Mouse (Mus musculus): ENCODE results near the gene Spry1. TPM values are rescaled to one million over a fixed set of nuclear protein-coding genes. Genes with fewer than 3 reads are reported as not detected.

The Spry1 gene
- total RNA-seq, 2 experiments from 2014 or later = 9.7 to 11.0 TPM

GRCm38 (mm10) chr3:37613722-37614121 lies 26.0 kb upstream of the Spry1 start:
- Histone ChIP-seq H3K27ac (no peak overlapping the region), H3K4me3 (no peak overlapping the region)
- DNase-seq (ENCODE audit: extremely low spot score in 1 of 2, low spot score in 2 of 2) = no peak
- TF ChIP-seq CTCF (IDR thresholded peaks at IDR 0.05) = no peak
- intact Hi-C loops (cut with DNase I) = no loop called here

DNA sequence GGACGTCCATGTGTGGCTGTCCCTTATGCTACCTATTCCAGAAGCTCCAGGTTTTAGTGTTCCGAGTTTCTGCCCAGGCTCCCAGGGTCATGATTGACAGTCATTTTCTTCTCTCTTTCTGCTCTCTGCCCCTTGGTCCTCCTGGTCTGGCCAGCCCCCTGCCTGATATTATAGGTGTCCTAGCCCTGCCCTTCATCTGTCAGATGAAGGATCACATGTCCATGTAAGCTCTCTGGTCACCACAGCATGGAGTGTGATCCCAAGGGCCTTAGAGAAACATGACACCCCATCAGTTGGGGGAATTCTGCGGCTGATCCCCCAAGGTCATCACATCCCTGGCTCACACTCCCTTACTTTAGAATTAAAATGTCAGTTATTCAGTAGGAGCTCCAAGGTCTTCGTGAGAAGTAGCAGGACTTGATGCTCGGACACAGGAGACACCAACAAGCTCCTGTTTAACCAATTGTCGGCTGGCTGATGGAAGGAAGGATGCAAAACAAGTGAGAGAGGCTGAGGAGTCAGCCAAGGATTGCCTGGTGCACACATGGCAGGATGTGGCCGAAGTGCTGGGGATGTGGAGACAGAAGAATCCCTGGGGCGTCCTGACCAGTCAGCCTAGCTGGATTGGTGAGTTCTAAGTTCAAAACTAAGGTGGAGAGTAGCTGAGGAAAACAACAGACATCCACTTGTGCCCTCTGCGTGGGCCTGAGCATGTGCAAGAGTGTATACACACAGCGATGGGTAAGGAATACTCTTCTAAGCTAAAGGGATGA lies 24.7 kb upstream of the Spry1 start:
- Histone ChIP-seq H3K4me3 (no peak overlapping the region), H3K27ac (no peak overlapping the region)
- no peak for TF ChIP-seq CTCF (IDR thresholded peaks at IDR 0.05)
- DNase-seq (ENCODE audit: extremely low spot score in 1 of 2, low spot score in 2 of 2) = no peak
- intact Hi-C loops (cut with DNase I) = no loop called here

- Histone ChIP-seq H3K27ac (no peak overlapping the region), H3K4me3 (no peak overlapping the region)
- intact Hi-C loops (cut with DNase I) = no loop called here
- DNase-seq (ENCODE audit: extremely low spot score in 1 of 2, low spot score in 2 of 2) = no peak
- TF ChIP-seq CTCF (IDR thresholded peaks at IDR 0.05) = no peak
These were observed 22.9 kb upstream of the Spry1 start for GRCm38 (mm10) chr3:37616586-37617547.

DNA sequence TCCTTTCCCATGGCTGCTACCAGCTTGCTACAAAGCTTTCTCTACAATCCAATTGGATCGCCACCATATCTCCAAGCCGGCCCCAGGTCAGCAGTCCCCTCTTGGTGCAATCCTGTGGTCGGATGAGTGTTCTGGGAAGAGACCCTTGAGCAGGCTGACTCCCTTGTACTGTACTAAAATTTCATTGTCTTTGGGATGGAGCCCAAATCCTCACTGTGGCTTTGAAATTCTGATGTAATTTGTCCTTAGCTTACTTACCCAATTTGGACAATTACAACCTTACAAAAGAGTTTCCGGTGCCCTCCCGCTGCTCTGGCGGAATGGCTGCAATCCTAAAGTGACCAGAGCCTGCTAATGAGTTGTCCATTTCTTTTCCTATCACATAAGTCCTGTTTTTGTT lies 7.5 kb upstream of the Spry1 start:
- Histone ChIP-seq H3K27ac (no peak overlapping the region), H3K4me3 (no peak overlapping the region)
- TF ChIP-seq CTCF (IDR thresholded peaks at IDR 0.05) = no peak
- no peak for DNase-seq (ENCODE audit: extremely low spot score in 1 of 2, low spot score in 2 of 2)
- intact Hi-C loops (cut with DNase I) = no loop called here

DNA sequence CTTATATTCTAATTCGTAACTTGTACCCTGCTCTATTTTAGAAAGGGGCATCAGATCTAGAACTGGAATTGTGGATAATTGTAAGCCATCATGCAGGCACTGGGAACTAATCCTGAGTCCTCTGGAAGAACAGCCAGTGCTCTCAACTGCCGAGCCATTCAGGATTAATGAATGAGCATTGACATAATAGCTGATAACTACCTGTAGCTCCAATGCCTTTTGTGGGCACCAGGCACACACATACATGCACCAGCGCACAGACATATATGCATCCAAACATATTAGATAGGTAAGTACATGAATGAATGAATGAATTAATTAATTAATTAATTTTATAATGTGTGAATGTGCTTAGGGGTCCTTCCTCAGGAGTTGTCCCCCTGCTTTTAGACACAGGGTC lies 7.0 kb upstream of the Spry1 start:
- Histone ChIP-seq H3K4me3 (no peak overlapping the region), H3K27ac (no peak overlapping the region)
- no peak for TF ChIP-seq CTCF (IDR thresholded peaks at IDR 0.05)
- intact Hi-C loops (cut with DNase I) = no loop called here
- no peak for DNase-seq (ENCODE audit: extremely low spot score in 1 of 2, low spot score in 2 of 2)

GRCm38 (mm10) chr3:37634648-37635047 lies 5.1 kb upstream of the Spry1 start:
- no peak for DNase-seq (ENCODE audit: extremely low spot score in 1 of 2, low spot score in 2 of 2)
- H3K27ac ChIP-seq = no peak overlapping the region
- H3K4me3 ChIP-seq = no peak overlapping the region
- intact Hi-C loops (cut with DNase I) = loop anchor here (5.0 kb wide), 2 partner anchors 162 to 568 kb away; no protein-coding TSS in a partner anchor
- TF ChIP-seq CTCF (IDR thresholded peaks at IDR 0.05) = peak; percentile 74

DNA sequence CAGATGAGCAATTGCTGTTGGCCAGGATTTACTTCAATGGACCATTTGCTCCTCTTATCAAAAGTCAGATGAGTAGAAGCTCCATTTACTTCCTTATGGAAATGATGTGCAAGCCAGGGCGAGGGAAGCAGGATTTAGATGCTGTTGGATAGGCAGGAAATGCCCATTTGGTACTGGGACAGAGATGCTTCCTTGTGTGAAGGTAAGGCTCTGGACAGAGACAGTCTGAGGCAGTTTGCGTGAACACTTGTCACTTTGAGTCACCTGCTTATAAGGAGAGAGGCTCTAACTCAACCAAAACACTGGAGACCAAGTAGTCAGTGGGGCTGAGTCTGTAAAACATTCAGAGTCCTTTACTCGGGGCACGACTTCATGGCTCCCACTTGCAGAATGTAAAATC lies 2.8 kb upstream of the Spry1 start:
- no peak overlapping the region for H3K4me3 ChIP-seq

GRCm38 (mm10) chr3:37640162-37640721 lies 495 bp downstream of the Spry1 start:
- Histone ChIP-seq H3K27ac (peak overlapping the region; percentile 89), H3K4me3 (peak overlapping the region; percentile 97)
- no peak for TF ChIP-seq CTCF (IDR thresholded peaks at IDR 0.05)
- intact Hi-C loops (cut with DNase I) = loop anchor here (1.0 to 5.0 kb wide), 6 partner anchors 47 to 337 kb away; partner anchors contain the start of gene Gm5148
- DNase-seq (ENCODE audit: extremely low spot score in 1 of 2, low spot score in 2 of 2) = peak; percentile 58 to 59

More for the DNA sequence above, 2.8 kb upstream of the Spry1 start:
- no peak for DNase-seq (ENCODE audit: extremely low spot score in 1 of 2, low spot score in 2 of 2)
- intact Hi-C loops (cut with DNase I) = loop anchor here (5.0 kb wide), 2 partner anchors 165 to 565 kb away; no protein-coding TSS in a partner anchor
- no peak for TF ChIP-seq CTCF (IDR thresholded peaks at IDR 0.05)
- H3K27ac ChIP-seq = no peak overlapping the region

- intact Hi-C loops (cut with DNase I) = loop anchor here (1.0 to 5.0 kb wide), 6 partner anchors 46 to 336 kb away; partner anchors contain the start of gene Gm5148
- peak; percentile 71 for DNase-seq (ENCODE audit: extremely low spot score in 1 of 2, low spot score in 2 of 2)
- Histone ChIP-seq H3K4me3 (peak overlapping the region; percentile 61), H3K27ac (peak overlapping the region; percentile 42; the same call in 1 of the 2 replicates)
- peak; percentile 79 for TF ChIP-seq CTCF (IDR thresholded peaks at IDR 0.05)
These were observed 1.1 kb downstream of the Spry1 start for GRCm38 (mm10) chr3:37640810-37641209.

DNA sequence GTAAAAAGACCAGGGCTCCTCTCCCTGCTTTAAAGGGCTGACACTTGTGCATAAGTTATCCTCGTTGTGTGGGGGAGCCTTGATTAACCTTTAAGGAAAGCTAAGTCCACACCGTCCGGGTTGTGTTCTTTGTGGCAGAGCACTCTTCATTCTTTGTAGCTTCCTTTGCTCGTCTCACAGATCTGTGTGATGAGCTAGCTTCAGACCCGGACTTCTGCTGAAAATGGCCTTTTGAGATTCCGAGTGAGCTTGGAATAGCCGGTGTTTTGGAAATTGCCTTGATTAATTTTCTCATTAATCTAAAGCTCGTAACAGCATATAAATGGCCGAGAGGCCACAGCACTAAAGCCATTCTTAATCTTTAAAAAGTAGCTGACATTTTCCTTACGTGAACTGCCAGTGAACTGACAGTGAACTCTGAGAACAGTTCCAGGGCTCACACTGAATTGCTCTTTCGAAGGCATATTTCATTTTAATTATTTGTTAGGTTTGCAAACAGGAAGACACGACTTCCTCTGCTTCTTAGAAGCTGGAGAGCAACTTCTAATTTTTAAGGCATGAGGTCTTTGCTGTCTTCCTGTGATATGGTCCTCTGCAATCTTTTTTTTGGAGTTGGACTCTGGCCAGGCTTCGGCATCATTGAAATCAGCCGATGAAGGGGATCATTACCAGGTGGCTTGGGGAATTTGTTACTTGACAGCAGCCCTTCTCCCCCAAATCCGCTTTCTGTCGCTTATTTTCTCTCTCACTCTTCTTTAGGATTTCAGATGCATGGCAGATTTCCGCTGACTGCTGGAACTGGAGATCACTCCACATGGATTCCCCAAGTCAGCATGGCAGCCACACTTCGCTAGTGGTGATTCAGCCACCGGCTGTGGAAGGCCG lies 2.3 kb downstream of the Spry1 start:
- H3K27ac ChIP-seq = peak overlapping the region; percentile 7; the same call in 1 of the 2 replicates
- TF ChIP-seq CTCF (IDR thresholded peaks at IDR 0.05) = no peak
- DNase-seq (ENCODE audit: extremely low spot score in 1 of 2, low spot score in 2 of 2) = no peak
- peak overlapping the region; percentile 61 for H3K4me3 ChIP-seq
- intact Hi-C loops (cut with DNase I) = loop anchor here (2.0 to 5.0 kb wide), 5 partner anchors 45 to 335 kb away; partner anchors contain the start of gene Gm5148
